Mouse (Mus musculus): ENCODE data around the gene Wnt5b.

Wnt5b gene

DNA sequence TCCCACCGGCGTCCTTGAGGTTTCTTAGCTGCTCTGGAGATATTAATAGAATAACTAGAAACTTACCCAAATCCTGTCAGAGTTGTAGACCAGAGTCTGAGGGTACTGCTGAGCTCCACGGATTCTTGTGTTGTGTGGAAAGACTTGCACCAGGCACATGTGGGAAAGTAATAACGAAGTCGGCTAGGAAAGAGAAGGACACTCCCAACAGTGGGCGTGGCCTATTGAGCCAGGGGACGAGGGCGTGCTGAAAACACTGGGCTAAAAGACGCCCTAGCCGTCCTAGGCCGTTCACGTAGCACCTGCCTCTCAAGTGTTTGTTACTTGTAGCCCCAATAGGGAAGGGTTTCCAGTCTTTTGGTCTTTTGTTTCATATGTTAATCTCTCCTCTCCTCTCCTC is 126.8 kb downstream of the Wnt5b start, which contains the start of gene Adipor2:
Gene Adipor2 (minus strand): TSS at position 351 of the 400 bp plus-strand sequence.
- DNase-seq (ENCODE audit: low read depth, low spot score), result peak; percentile 64

GRCm38 (mm10) chr6:119416643-119417042 is 127.5 kb downstream of the Wnt5b start:
- DNase-seq (ENCODE audit: low read depth, low spot score), result no peak

DNA sequence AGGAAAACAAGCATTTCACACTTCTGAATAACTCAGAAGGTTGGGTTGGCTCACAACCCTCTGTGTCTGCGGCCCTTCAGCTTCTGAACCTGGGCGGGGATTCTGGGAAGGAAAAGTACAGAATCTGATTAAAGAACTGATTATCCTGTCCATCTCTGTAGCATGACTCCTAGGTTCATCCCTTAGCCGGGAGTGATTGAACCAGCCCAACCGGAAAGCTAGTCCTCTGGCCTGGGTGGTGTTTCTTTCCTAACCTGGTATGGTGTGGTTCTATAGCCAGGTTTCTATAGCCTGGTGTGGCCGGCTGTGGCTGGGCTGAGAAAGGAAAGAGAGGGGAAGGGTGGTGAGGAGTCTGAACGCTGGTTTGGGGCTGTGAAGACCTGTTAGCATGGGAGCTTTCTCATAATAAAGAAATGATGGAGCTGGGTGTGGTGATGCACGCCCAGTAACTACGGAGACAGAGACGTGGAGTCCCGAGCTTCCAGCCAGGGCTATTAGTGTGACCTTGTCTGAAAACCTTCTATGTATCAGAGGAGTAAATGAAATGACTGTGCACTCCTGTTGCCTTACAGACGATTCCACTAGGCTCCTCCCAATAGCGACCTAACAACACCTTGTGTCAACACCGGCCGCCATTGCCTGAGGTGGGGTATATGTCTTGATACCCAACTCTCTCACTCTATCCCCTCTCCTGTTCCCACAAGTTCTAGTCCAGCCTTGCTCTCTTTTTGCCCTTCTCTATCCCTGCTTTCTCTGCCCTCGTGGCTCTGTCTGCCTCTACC is 129.7 kb downstream of the Wnt5b start:
- DNase-seq (ENCODE audit: low read depth, low spot score), result no peak

- DNase-seq (ENCODE audit: low read depth, low spot score), result no peak
Measured at GRCm38 (mm10) chr6:119412588-119412987, 131.6 kb downstream of the Wnt5b start.

- DNase-seq (ENCODE audit: low read depth, low spot score), result no peak
Measured at GRCm38 (mm10) chr6:119411511-119411910, 132.6 kb downstream of the Wnt5b start.

- DNase-seq (ENCODE audit: low read depth, low spot score), result no peak
Measured at GRCm38 (mm10) chr6:119409766-119410165, 134.4 kb downstream of the Wnt5b start.

GRCm38 (mm10) chr6:119408582-119408981 is 135.6 kb downstream of the Wnt5b start:
- no peak for DNase-seq (ENCODE audit: low read depth, low spot score)

DNA sequence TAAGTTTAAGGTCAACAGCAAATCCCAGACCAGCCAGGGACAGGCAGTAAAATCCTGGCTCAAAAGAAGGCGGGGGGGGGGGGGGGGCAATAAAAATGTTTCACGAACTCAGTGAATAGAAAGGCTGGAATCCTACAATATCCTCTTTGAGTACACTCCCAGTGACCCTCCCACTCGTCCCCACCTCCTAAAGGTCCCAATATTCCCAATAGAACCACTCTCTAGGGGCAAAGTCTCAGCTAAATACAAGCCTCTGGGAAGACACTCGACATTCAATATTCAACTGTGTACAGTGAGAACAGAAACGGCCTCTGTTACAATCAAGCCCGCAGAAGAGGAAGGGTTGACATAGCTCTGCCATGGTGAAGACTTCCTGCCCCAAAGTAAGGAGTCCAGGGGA is 136.3 kb downstream of the Wnt5b start:
- no peak for DNase-seq (ENCODE audit: low read depth, low spot score)

DNA sequence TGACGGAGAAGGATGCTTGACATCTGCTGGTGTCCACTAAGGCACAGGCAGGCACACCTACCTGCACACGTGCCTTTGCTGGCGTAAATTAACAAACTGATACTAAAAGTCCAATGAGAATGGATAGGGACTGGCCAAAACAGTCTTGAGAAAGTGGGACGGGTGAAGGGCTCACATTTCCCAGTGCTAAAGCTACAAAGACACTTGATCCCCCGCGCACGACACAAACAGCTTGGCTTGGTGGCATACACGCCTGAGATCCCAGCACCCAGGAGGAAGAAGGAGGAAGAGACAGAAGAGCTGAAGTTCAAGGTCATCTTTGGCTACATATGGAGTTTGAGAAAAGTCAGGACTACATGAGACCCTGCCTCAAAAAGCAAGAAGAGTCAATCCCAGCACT is 137.6 kb downstream of the Wnt5b start:
- no peak for DNase-seq (ENCODE audit: low read depth, low spot score)

- DNase-seq (ENCODE audit: low read depth, low spot score), result no peak
Measured at GRCm38 (mm10) chr6:119405310-119405709, 138.8 kb downstream of the Wnt5b start.

DNA sequence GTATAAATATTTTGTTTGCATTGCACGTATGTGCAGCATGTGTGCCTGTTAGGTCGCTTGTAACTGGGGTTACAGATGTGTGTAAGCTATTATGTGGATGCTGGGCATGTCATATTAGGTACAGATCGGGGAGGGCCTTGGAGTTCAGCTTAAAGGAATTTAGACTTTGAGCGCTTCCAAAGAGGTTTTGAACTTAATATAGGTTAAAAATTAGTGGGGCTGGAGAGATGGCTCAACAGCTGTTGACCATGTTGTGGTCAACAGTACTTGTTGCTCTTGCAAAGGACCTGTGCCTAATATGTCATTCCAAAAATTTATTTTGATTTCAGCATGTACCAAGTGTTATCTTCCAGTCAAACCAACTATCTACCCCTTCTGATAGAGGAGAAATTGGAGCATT is 139.3 kb downstream of the Wnt5b start:
- no peak for DNase-seq (ENCODE audit: low read depth, low spot score)

- no peak for DNase-seq (ENCODE audit: low read depth, low spot score)
Measured at GRCm38 (mm10) chr6:119402976-119403375, 141.2 kb downstream of the Wnt5b start.

- DNase-seq (ENCODE audit: low read depth, low spot score), result no peak
Measured at GRCm38 (mm10) chr6:119401545-119402304, 142.4 kb downstream of the Wnt5b start.

GRCm38 (mm10) chr6:119400649-119401048 is 143.5 kb downstream of the Wnt5b start:
- DNase-seq (ENCODE audit: low read depth, low spot score), result no peak

DNA sequence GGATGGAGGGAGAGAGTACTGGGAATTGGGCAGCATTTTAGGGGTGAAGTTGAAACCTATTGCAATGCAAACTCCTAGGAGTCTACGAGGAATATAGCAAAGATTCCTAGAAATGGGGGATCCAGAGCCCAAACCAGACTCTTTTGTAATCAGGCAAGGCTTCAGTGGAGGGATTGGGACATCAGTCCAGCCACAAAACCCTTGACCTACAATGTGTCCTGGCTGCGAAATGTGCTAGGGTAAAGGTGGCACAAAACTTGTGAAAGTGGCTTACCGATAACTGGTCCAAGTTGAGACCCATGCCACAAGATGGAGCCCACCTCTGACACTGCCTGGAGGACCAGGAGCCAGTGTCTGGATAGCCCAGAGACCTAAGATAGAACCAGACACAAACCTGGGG is 144.8 kb downstream of the Wnt5b start:
- no peak for DNase-seq (ENCODE audit: low read depth, low spot score)

GRCm38 (mm10) chr6:119396309-119396634 is 147.9 kb downstream of the Wnt5b start:
- no peak for DNase-seq (ENCODE audit: low read depth, low spot score)

GRCm38 (mm10) chr6:119395421-119396308 is 148.5 kb downstream of the Wnt5b start:
- no peak for DNase-seq (ENCODE audit: low read depth, low spot score)

DNA sequence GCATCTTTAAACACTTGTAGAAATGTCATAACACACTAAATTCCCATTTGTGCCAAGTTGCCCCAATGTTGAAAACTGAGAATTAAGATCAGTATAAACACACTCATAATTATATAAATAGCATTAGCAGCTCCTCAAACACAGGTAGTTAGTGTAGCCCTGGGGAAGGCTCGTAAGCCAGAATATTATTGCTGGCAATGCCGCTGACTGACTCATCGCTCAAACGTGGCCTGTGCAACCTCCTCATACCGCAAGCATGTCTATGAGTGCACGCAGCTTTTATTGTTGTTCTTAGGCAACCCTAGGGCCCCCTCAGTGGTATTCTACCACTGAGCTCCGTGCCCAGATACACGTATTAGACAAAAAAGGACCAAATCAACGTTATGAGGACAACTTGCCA is 151.3 kb downstream of the Wnt5b start:
- DNase-seq (ENCODE audit: low read depth, low spot score), result no peak

DNA sequence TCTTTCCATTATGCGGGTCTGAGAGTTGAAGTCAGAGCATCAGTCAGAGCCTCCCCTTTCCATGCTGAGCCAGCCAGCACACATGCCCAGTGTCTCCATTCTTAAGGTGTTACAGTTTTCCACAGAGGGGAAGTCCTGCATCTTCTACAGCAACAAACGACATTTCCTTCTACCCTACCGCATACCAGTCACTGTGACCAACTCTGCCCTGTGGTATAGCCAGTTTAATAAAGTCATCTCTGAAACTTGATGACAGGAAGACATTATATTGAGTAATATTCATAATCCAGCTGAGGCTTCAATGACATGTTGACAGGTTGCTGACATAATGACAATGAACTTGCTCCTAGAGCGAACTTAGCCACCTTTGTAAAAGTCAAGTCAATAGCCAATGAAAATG is 153.4 kb downstream of the Wnt5b start:
- no peak for DNase-seq (ENCODE audit: low read depth, low spot score)

- no peak for DNase-seq (ENCODE audit: low read depth, low spot score)
Measured at GRCm38 (mm10) chr6:119389089-119389488, 155.1 kb downstream of the Wnt5b start.

- DNase-seq (ENCODE audit: low read depth, low spot score), result peak; percentile 98
Measured at GRCm38 (mm10) chr6:119388650-119389012, 155.5 kb downstream of the Wnt5b start.

All from forelimb bud, embryonic 11.5 days (tissue).